Mouse (Mus musculus) CD4-positive, CD25-positive, alpha-beta regulatory T cell, adult 4 months (primary cell): ENCODE measurements around the gene Insyn1. TPM values are rescaled to one million over a fixed set of nuclear protein-coding genes. Genes with fewer than 3 reads are reported as not detected.

ENCODE experiments used
- ATAC-seq: one replicate; pipeline ENCODE4 v1.8.0; 2017
- polyA plus RNA-seq, 2 experiments: library from polyadenylated mRNA; unstranded; fragments of 100-300 nt; shearing (Covaris generic); gene quantifications; one replicate each; pipeline ENCODE4 v1.2.1; 2017

Gene Insyn1
- polyA plus RNA-seq, 2 experiments from 2014 or later, result not detected

DNA sequence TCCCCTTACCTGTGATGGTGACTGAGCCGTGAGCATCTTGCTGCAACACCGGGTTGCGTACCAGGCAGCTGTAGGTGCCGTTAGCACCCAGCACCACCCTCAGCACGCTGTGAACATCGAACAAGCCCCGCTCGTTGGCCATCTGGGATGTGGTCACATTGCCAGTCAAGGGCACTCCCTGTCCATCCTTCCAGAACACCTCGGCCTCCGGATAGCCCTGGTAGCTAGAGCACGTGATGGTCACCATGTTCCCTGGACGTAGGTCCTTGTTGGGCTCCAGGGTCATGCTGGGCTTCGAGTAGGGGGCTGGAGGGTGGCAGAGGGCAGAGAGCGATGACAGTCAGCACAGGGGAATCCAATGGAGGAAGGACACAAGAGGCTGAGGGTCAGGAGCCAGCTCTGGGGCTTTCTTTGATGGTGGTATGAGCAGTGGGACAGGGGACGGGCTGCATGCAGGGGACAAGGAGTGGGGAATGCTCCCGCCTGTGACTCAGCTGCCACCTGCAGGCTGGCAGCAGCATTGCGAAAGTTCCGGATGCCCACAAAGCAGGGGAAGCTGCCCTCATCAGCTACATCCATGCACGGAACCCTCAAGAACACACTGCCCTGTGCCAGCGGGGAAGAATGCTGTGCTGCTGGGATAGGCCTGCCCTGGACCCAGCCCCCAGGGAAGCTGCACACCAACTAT, 47.2 kb downstream of the Insyn1 start:
- ATAC-seq, result no peak

DNA sequence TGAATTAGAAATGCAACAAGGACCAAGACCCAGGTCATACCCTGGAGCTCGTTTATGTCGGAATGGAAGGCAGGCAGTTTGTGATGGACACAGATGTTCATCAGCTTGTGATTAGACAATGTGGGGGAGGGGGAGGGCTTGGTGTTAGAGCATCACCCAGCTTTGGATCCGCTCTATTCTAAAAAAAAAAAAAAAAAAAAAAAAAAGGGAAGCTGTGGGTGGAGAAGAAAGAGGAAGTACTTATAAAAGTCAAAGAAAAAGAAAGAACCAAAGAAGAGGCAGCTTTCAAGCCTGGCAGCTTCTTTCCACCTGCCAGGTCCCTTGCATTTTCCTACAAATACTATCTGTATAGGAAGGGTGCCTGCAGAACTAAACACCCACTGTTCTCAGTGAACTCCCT, 49.4 kb downstream of the Insyn1 start:
- no peak for ATAC-seq

DNA sequence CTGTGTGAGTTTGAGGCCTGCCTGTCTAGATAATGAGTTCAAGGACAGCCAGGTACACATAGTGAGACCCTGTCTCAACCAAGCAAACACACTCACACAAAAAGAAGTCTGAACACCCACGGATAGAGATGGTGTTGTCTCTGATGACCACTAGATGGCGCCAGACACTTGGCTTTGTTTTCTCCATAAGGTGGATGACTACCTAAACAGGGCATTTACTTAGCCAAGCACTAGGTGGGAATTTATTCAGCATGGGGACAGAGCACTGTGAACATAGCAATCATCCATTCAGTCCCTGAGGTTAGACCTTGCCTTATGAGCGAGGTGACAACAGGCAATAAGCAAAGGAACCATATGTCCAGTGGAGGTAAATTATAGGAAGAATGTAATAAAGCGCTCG, 51.5 kb downstream of the Insyn1 start:
- ATAC-seq, result no peak

DNA sequence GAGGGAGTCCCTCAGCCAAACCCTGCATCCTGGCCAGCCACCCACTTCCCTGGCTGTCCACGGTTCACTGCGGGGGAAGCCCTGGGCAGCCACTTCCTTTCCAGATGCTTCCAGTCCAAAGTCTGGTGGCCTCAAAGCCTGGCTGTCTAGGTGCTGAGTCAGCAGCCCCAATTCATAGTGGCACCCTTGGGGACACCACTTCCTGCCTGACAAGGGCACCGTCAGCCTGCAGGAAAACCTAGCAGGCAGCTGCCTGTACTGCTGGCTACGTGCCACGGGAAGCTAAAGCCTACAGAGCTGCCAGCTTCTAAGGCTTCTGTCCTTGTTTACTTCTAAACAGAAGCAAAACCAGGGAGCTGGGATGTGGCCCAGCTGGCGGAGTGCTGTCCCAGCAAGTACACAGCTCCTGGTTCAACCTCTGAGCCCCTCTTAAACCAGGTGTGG, 53.5 kb downstream of the Insyn1 start:
- ATAC-seq, result peak; percentile 39

DNA sequence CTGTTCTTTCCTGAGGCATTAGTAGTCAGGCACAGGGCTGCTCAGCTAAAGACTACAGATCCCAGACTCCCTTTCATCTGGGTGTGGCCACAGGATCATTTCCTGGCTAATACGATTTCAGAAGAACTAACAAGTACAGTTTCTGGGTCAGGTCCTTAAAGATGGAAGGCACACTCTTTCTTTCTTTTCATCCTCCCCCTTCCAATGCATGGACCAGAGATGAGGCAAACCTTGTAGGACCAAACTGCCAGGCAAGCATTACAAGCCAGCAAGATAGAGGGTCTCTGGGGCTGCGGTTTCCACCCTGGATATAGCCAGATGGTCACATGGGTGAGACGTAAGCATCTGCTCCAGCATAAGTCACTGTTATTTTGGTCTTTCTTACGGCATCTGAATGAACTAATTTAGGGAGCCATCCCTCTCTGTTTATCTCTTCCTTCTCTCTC, 56.5 kb downstream of the Insyn1 start:
- no peak for ATAC-seq

DNA sequence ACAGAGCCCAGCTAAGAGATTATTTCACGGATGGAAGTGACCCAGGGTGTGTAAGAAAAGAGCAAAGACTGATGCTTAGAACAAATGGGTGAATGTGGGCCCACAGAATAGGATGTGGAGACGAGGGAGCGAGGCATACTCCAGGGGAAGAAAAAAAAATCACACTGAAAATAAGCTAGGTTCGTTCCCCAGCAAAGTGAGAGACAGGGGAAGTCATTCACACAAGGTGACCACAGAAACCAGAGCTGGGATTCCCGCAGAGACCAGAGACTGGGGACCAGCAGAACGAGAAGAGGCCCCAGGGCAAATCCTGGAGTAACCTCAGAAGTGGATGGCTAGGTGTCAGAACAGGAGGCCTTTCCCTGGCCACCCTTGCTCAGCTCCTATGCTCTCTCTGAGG, 57.0 kb downstream of the Insyn1 start:
- ATAC-seq, result no peak

DNA sequence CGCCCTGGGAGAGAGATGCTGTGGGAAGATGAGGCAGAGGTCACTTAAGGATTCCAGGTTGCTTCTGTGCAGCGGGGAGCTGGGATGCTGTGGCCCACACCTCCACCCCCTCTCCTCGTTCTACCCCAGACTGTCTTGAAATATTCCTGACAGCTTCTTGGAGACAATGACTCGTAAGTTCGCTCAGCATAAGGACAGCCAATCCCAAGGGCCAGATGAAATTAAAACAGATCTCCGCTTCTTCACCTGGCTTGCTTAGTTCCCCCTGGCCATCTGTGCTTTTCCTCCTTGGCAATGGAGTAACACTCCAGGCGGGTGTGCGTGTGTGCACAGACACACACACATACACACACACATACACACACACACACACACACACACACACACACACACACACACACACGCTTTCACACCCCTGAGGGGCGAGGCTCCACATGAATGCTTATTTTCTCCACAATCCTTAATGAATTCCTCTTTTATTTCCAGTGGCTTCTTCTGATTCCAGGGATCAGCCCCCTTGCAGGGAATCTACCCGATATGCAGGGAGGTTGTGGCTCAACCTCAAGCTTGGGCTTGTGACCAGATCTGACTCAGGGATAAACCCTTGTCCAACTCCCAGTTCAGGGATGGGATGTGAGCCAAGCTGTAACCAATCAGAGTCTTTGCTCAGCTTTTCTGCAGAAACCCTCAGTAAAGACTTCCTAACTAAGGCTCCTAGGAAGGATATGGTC, 58.4 kb downstream of the Insyn1 start:
- ATAC-seq, result no peak

DNA sequence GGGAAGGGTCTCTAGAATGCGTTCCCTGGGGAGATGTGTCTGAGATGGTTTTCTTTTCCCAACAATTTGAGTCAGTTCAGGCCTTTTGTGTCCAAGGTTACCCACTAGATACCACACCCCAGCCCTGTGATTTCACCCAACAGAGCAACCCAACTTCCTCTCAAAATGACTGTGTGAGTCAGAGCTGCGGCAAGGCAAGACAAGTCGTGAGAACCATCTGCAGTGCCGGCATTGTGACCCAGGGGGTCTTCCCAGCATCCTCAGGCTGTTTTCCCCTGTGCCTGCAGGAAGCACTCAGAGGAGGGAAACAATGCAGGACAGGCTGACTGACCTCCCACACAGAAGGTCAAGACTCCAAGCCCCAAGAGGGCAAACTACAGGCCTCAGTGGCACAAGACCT, 60.5 kb downstream of the Insyn1 start:
- ATAC-seq, result no peak

Other genes with a start within 250 kb of the Insyn1 start
- gene Pml, start 238.8 kb upstream of the Insyn1 start, polyA plus RNA-seq, result 10 to 100 TPM; 45.9 to 77.9 TPM
- gene Stoml1, start 235.4 kb upstream of the Insyn1 start, polyA plus RNA-seq, result 10 to 100 TPM; 26.0 to 83.0 TPM
- not detected for gene Loxl1, start 175.4 kb upstream of the Insyn1 start, polyA plus RNA-seq
- not detected for gene Tbc1d21, start 118.1 kb upstream of the Insyn1 start, polyA plus RNA-seq
- gene Cd276, start 66.8 kb downstream of the Insyn1 start, polyA plus RNA-seq, result not detected
- 10 to 100 TPM; 70.3 to 72.6 TPM for gene Nptn, start 93.6 kb downstream of the Insyn1 start, polyA plus RNA-seq